Mouse (Mus musculus) stomach, embryonic 15.5 days (tissue): ENCODE measurements around the gene Wiz. TPM values are rescaled to one million over a fixed set of nuclear protein-coding genes. Genes with fewer than 3 reads are reported as not detected.
A peak's percentile ranks its signal among the peaks of the same experiment; 100 is the strongest.

ENCODE experiments used
- ATAC-seq: fragments of 200-750 bp; cut with Nextera tagmentation; 2 replicates; pipeline ENCODE4 v1.8.0; 2017; ENCODE audit warnings: low read depth, moderate number of reproducible peaks, moderate TSS enrichment; ENCODE audit not compliant: insufficient read depth, low FRiP score
- H3K27ac ChIP-seq: fragments of 300-500 bp; sonication (generic); 2 replicates; pipeline ENCODE4 v1.5.1; 2015; ENCODE audit warnings: mild to moderate bottlenecking, inconsistent platforms
- H3K27me3 ChIP-seq: fragments of 300-500 bp; sonication (generic); replicated peaks from 2 replicates; pipeline ENCODE4 v1.6.1; 2015; ENCODE audit warnings: inconsistent platforms
- H3K36me3 ChIP-seq: fragments of 300-500 bp; sonication (generic); 2 replicates; pipeline ENCODE4 v1.6.1; 2015; ENCODE audit warnings: inconsistent platforms
- H3K4me1 ChIP-seq: fragments of 300-500 bp; sonication (generic); 2 replicates; pipeline ENCODE4 v1.6.1; 2015; ENCODE audit warnings: inconsistent platforms
- H3K4me2 ChIP-seq: fragments of 300-500 bp; sonication (generic); 2 replicates; pipeline ENCODE4 v1.6.1; 2015; ENCODE audit warnings: mild to moderate bottlenecking, inconsistent platforms
- H3K4me3 ChIP-seq: fragments of 300-500 bp; sonication (generic); replicated peaks from 2 replicates; pipeline ENCODE4 v1.5.1; 2015; ENCODE audit warnings: inconsistent platforms
- H3K9ac ChIP-seq: fragments of 300-500 bp; sonication (generic); 2 replicates; pipeline ENCODE4 v1.6.1; 2015; ENCODE audit warnings: inconsistent platforms
- H3K9me3 ChIP-seq: fragments of 300-500 bp; sonication (generic); 2 replicates; pipeline ENCODE4 v1.6.1; 2016; ENCODE audit warnings: inconsistent platforms
- whole genome bisulfite sequencing: fragments of 180-500 bp; shearing (Covaris S2); methylation state at CpG from one replicate; pipeline ENCODE4 v1.1.7; 2015; 5-methylcytosine and 5-hydroxymethylcytosine counted together
- polyA plus RNA-seq: library from polyadenylated mRNA; unstranded; fragments of >200 nt; fragmentation: Nextera tagmentation; extraction: Ambion mirVana; gene quantifications from 2 replicates; pipeline ENCODE4 v1.2.1, GENCODE M21; 2015

The Wiz gene
- polyA plus RNA-seq, 1 experiment from 2014 or later: 26.2 TPM

DNA sequence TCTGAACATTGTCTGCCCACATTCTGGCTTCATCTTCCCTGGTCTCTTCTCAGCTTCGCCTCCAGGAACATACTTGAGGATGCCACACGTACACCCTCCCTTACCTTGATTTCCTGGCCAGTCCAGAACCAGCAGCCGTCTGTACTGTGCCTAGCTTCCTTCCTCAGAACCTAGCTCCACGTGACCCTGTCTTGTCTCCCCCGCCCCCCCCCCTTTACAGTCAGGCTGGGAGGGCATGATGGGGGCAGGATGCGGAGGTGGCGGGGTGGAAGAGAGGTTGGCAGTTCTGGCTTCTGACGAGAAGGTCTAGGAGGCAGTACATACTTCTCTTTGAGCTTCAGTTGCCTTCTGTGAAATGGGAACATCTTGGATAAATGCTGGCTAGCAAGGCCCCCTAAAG, 14.2 kb upstream of the Wiz start, which contains the start of gene Rasal3:
Gene Rasal3, minus strand, starts transcription at position 167 of the 400 bp plus-strand sequence.
- no peak within 1 kb of the TSS for H3K27ac ChIP-seq
- H3K36me3 ChIP-seq: no peaks in the 10 kb centered on the region
- 66% methylated on average over 8 of the region's 8 CpGs for WGBS
- no peak within 1 kb of the TSS for H3K9ac ChIP-seq
- no peaks in the 10 kb centered on the region for H3K9me3 ChIP-seq
- H3K4me2 ChIP-seq: no peak within 1 kb of the TSS
- 0 out of 2 replicates have a peak within 1 kb of the TSS, but pooled peaks have one; percentile 2 for H3K4me3 ChIP-seq
- peaks cover 8% of the 10 kb centered on the region; the same call in 1 of the 2 replicates for H3K27me3 ChIP-seq
- H3K4me1 ChIP-seq: no peaks in the 10 kb centered on the region
- ATAC-seq: no peak

DNA sequence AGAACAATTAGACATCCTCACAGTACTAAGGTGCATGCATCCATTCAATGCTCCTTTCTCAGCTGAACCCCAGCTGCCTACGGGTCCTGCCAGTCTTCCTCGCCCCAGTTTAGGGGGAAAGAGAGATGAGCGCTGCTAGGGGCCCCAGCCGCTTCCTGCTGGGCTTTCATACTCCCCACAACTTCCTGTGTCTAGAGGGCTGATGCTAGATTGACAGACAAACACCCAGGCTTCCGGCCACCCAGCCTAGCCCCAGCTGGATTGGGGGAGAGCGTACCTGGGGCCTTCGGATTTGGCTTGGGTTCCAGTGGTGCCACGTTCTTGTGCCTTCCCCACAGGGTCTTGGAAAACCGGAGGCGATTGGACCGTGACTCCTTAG, 13.5 kb upstream of the Wiz start:
- Histone ChIP-seq H3K9ac (no peak overlapping the region), H3K4me3 (0 out of 2 replicates have a peak overlapping the region, but pooled peaks have one; percentile 2), H3K36me3 (no peaks in the 10 kb centered on the region), H3K27me3 (peaks cover 15% of the 10 kb centered on the region), H3K9me3 (no peaks in the 10 kb centered on the region), H3K27ac (no peak overlapping the region), H3K4me2 (no peak overlapping the region), H3K4me1 (no peaks in the 10 kb centered on the region)
- ATAC-seq: no peak
- WGBS: 59% methylated on average over 11 of the region's 11 CpGs

DNA sequence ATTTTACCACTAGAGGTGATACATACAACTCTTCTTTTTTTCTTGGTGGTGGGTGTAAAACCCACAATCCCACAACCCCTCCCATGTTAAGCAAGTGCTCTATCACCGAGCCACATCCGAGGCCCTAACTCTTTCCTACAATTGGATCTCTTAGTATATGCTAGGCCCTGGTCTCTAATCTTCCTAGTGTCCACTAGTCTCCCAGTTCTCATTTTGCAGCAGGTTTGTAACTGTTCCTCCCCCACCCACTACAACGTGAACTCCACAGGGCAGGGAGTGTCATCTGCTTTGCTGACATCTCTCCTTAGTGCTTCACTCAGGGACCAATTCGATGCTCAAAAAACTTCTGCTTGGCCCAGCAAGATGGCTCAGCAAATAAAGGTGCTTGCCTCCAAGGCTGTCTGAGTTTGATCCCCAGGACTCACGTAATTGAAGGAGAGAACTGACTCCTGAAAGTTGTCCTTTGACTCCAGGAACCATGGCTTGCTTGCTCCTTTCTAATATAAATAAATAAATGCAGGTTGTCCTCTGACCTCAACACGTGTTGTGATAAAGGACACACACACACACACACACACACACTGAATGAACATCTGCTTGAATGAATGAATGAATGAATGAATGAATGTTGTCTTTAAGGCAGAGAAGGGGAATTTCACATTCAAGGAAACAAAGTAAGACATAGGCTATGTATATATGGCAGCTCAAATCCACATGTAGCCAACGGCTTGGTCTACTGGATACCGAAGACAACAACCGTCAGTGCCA, 13.0 kb upstream of the Wiz start:
- ATAC-seq: no peak
- no peak overlapping the region for H3K4me3 ChIP-seq
- 75% methylated on average over 9 of the region's 9 CpGs for WGBS
- H3K4me2 ChIP-seq: no peak overlapping the region
- no peaks in the 10 kb centered on the region for H3K9me3 ChIP-seq
- no peaks in the 10 kb centered on the region for H3K4me1 ChIP-seq
- peaks cover 20% of the 10 kb centered on the region for H3K27me3 ChIP-seq
- no peak overlapping the region for H3K27ac ChIP-seq
- H3K9ac ChIP-seq: no peak overlapping the region
- no peaks in the 10 kb centered on the region for H3K36me3 ChIP-seq

DNA sequence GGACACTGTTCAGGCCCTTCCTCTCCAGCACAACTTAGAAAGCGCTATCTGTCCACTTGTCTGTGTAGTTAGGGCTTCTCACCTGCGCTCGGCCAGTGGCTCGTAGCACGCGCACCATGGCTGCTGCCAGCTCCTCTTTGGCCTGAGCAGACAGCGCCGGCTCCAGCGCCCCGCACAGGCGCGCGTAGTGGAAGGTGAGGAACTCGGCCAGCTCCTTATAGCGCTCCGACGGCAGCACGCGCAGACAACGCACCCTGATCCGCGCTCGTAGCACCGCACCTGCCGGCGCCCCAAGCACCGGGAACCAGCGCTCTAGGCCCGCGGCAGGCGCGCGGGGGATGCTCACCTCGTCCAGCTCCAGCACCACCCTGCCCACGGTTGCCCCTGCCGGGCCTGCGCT, 7.0 kb upstream of the Wiz start:
- Histone ChIP-seq H3K9me3 (no peaks in the 10 kb centered on the region), H3K9ac (no peak overlapping the region), H3K36me3 (no peaks in the 10 kb centered on the region), H3K27ac (no peak overlapping the region), H3K4me2 (peak overlapping the region; percentile 49), H3K27me3 (peaks cover 73% of the 10 kb centered on the region), H3K4me1 (peaks cover 4% of the 10 kb centered on the region; the same call in 1 of the 2 replicates), H3K4me3 (peak overlapping the region; percentile 22)
- 14% methylated on average over 31 of the region's 37 CpGs for WGBS
- ATAC-seq: no peak

DNA sequence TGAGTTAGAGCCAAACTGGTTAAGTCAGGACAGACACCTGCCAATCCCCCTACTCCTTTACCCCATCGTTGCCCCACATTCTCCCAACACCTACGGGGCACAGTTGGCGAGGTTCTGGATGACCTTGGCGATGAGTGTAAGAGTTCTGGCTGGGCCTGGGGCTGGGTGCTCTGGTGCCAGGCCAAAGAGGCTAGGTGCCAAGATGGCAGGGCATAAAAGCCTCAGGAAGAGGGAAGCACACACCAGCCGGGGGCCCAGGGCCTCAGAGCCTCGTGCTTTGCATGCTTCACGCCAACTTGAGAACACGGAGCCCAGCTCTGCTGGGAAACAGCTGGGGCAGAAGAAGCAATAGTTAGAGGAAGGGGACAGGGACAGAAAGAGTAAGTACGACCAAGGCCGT, 4.7 kb upstream of the Wiz start:
- 87% methylated on average over 10 of the region's 10 CpGs for WGBS
- no peak overlapping the region for H3K4me3 ChIP-seq
- peaks cover 4% of the 10 kb centered on the region; the same call in 1 of the 2 replicates for H3K4me1 ChIP-seq
- H3K9ac ChIP-seq: no peak overlapping the region
- no peak overlapping the region for H3K27ac ChIP-seq
- no peak for ATAC-seq
- H3K9me3 ChIP-seq: no peaks in the 10 kb centered on the region
- peaks cover 74% of the 10 kb centered on the region for H3K27me3 ChIP-seq
- H3K4me2 ChIP-seq: no peak overlapping the region
- H3K36me3 ChIP-seq: no peaks in the 10 kb centered on the region

DNA sequence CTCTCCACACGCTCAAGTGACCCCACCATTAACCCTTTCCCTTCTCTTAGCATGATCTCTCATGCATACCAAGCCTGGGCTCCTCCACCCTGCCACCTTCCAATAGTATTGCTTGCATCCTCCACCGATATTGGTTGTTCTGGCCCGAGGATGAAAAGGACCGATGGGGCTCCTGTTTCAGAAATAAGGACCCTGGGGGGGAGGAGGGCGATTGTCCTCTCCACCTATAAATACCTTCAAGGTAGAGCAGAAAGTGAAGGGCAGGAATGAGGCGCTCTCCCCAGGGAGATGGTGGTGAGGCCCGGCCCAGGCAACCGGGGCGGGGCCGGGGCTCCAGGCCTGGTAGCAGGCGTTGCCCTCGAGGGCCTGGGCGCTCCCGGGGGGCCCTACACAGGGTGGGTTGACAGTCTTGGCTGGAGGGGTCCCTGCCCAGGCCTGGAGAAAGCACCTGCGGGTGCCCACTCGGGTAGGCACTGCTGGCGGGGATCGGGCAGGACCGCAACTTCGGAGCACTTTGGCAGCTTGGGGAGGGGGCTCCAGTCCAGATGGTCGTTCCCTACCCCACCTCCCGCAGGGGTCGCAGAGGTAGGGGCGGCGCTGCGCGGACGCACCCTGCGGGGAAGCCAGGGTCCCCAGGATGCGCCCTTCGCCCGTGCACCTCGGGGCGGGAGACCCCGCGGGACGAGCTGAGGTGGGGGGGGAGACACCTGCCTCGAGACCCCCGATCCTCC, 704 bp downstream of the Wiz start:
- ATAC-seq: peak; percentile 51
- H3K9me3 ChIP-seq: no peaks in the 10 kb centered on the region
- under 1% methylated on average over 31 of the region's 39 CpGs for WGBS
- H3K27ac ChIP-seq: peak overlapping the region; percentile 87; the same call in 1 of the 2 replicates
- peaks cover 13% of the 10 kb centered on the region; the same call in 1 of the 2 replicates for H3K36me3 ChIP-seq
- H3K9ac ChIP-seq: peak overlapping the region; percentile 83
- peak overlapping the region; percentile 98 for H3K4me2 ChIP-seq
- peak overlapping the region; percentile 76 for H3K4me3 ChIP-seq
- peaks cover 27% of the 10 kb centered on the region for H3K27me3 ChIP-seq
- peaks cover 9% of the 10 kb centered on the region; the same call in 1 of the 2 replicates for H3K4me1 ChIP-seq

DNA sequence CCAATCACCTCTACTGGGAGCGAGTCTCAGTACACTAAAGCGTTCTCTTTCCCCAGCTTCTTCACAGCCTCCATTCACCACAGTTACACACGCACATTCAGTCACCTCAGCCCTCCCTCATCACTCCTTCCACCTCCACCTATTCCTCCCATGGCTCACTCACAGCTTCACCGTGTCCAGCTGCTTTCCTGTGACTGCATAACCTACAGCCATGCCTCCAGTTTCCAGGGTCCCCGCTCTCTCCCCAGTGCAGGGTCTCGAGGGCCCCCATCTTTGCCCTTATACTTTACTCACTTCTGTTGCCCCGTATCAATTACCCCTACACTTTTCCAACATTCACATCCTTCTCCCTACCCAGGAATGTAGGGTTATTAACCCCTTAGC, 1.3 kb downstream of the Wiz start:
- ATAC-seq: no peak
- Histone ChIP-seq H3K4me2 (peak overlapping the region; percentile 98), H3K36me3 (peaks cover 17% of the 10 kb centered on the region; the same call in 1 of the 2 replicates), H3K9me3 (no peaks in the 10 kb centered on the region), H3K9ac (no peak overlapping the region), H3K4me3 (peak overlapping the region; percentile 76), H3K27ac (no peak overlapping the region), H3K27me3 (peaks cover 21% of the 10 kb centered on the region), H3K4me1 (peaks cover 9% of the 10 kb centered on the region; the same call in 1 of the 2 replicates)
- WGBS: 38% methylated on average over 7 of the region's 7 CpGs

DNA sequence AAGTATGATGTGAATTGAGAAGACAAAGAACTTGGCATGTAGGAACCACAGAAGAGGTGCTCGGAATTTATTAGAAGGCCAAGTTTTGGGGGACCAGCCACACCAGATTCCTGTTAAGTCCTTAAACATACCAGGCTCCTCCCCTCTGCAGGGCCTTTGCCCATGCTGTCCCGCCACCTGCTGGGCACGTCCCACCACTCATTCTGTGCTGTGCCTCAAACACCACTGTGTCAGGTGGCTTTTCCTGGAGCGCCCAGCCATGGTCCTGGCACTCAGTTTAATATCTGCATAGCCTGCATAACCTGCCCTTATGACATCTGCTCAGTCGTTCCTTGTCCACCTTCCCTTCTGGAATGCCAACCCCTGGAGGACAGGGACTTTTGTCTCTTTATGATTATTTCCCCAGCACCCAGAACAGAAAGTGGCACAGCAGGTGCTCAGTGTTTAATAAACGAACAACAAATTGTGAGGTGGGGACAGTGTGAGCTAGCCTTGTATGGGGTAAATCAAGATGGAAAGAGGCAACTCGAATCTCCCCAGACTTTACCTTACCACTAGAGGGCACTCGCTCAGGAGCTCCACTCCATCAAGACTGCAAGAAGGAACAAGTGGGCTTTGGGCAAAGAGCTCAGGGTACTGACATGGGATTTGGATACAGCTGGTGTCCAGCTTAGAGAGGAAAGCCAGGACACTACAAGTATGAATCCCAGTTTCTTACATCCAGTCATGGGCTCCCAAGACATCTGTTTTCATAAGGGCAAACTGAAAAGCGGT, 2.4 kb downstream of the Wiz start:
- H3K27ac ChIP-seq: no peak overlapping the region
- peaks cover 11% of the 10 kb centered on the region for H3K27me3 ChIP-seq
- WGBS: 69% methylated on average over 9 of the region's 9 CpGs
- no peak for ATAC-seq
- H3K36me3 ChIP-seq: peaks cover 21% of the 10 kb centered on the region; the same call in 1 of the 2 replicates
- H3K9me3 ChIP-seq: no peaks in the 10 kb centered on the region
- H3K9ac ChIP-seq: no peak overlapping the region
- no peak overlapping the region for H3K4me2 ChIP-seq
- H3K4me3 ChIP-seq: no peak overlapping the region
- H3K4me1 ChIP-seq: peaks cover 9% of the 10 kb centered on the region; the same call in 1 of the 2 replicates

DNA sequence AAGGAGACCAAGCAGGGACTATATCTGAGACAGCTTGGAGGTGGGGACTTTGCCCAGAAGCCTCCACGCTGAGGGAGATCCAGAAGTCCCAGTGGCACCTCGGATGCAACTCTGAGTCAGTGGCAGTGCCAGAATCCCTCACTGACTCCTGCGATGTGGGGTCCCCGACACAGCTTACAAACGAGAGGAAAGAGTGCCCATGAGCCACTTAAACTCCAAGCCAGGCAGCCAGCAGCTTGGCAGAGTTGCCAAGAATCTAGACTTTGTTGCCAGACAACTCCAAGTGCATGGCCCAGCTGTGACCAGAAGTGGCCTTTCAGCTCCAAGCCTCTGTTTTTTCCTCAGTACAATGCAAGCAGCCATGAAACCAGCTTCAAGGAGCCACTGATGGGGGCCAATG, 5.6 kb downstream of the Wiz start:
- WGBS: 86% methylated on average over 5 of the region's 5 CpGs
- Histone ChIP-seq H3K4me3 (no peak overlapping the region), H3K27me3 (no peaks in the 10 kb centered on the region), H3K27ac (no peak overlapping the region), H3K9me3 (no peaks in the 10 kb centered on the region), H3K36me3 (peaks cover 21% of the 10 kb centered on the region; the same call in 1 of the 2 replicates), H3K9ac (no peak overlapping the region), H3K4me2 (no peak overlapping the region), H3K4me1 (peaks cover 8% of the 10 kb centered on the region; the same call in 1 of the 2 replicates)
- ATAC-seq: no peak

DNA sequence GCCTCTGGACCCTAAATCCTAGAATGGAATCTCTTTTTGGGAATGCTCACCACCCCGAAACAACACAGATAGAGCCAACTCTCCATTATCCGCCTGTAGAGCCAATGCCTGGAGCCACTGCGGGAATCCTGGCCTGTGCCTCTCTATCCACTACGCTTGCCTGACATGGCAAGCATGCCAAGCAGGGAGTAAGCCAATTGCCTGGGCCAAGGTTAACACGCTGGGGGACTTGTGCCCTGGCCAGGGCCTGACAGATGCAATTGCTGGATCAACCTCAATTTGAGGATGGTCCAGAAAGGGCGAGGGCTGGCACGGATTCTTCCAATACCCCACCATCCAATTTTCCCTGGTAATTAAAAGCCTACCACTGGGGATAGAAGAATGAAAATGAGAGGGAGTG, 6.7 kb downstream of the Wiz start:
- Histone ChIP-seq H3K4me1 (no peaks in the 10 kb centered on the region), H3K9ac (no peak overlapping the region), H3K4me2 (no peak overlapping the region), H3K27ac (no peak overlapping the region), H3K4me3 (no peak overlapping the region), H3K27me3 (no peaks in the 10 kb centered on the region), H3K9me3 (no peaks in the 10 kb centered on the region), H3K36me3 (peaks cover 24% of the 10 kb centered on the region; the same call in 1 of the 2 replicates)
- ATAC-seq: no peak
- 91% methylated on average over 7 of the region's 7 CpGs for WGBS

DNA sequence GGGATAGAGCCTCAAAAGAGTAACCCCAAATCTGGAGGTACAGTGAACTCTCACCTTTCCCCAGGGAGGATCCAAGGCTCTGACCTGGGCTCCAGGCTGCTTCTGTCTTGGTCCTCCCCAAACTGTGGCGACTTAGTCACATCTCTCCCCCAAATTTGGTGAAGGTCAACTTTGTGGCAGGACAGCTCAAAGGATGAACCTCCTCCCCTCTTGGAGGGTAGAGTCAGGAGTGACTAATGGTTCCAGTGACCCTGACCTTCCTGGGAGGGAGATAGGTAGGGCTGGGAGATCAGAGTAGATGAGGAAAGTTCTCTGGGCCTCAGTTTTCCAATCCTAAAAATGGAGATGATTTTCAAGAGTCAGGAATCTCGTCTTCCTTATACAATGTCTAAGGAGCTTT, 10.5 kb downstream of the Wiz start:
- 70% methylated on average over 2 of the region's 2 CpGs for WGBS

More for the DNA sequence above, 10.5 kb downstream of the Wiz start:
- no peaks in the 10 kb centered on the region for H3K27me3 ChIP-seq
- no peak for ATAC-seq
- no peaks in the 10 kb centered on the region for H3K9me3 ChIP-seq
- no peak overlapping the region for H3K27ac ChIP-seq
- H3K4me1 ChIP-seq: no peaks in the 10 kb centered on the region
- H3K9ac ChIP-seq: no peak overlapping the region
- H3K4me2 ChIP-seq: no peak overlapping the region
- peaks cover 24% of the 10 kb centered on the region for H3K36me3 ChIP-seq
- no peak overlapping the region for H3K4me3 ChIP-seq
